Mouse (Mus musculus) liver, embryonic 13.5 days (tissue): ENCODE results near the gene Nr4a1. TPM values are rescaled to one million over a fixed set of nuclear protein-coding genes. Genes with fewer than 3 reads are reported as not detected.

ENCODE experiments used
- ATAC-seq: fragments of 200-750 bp; cut with Nextera tagmentation; 2 replicates; pipeline ENCODE4 v1.8.0; 2017; ENCODE audit warnings: low read depth, mild to moderate bottlenecking, moderate number of reproducible peaks, moderate library complexity
- DNase-seq: peaks from one replicate; pipeline ENCODE4 v3.0.0; 2022
- H3K27ac ChIP-seq: fragments of 300-500 bp; sonication (generic); 2 replicates; pipeline ENCODE4 v1.5.1; 2015; ENCODE audit warnings: moderate library complexity, mild to moderate bottlenecking, inconsistent platforms
- H3K27me3 ChIP-seq: fragments of 300-500 bp; sonication (generic); 2 replicates; pipeline ENCODE4 v1.6.1; 2015; ENCODE audit warnings: mild to moderate bottlenecking, inconsistent platforms
- H3K36me3 ChIP-seq: fragments of 300-500 bp; sonication (generic); 2 replicates; pipeline ENCODE4 v1.6.1; 2015; ENCODE audit warnings: mild to moderate bottlenecking, inconsistent platforms
- H3K4me1 ChIP-seq: fragments of 300-500 bp; sonication (generic); replicated peaks from 2 replicates; pipeline ENCODE4 v1.6.1; 2015; ENCODE audit warnings: inconsistent platforms
- H3K4me2 ChIP-seq: fragments of 300-500 bp; sonication (generic); 2 replicates; pipeline ENCODE4 v1.6.1; 2015; ENCODE audit warnings: inconsistent platforms, mild to moderate bottlenecking, moderate library complexity
- H3K4me3 ChIP-seq: fragments of 300-500 bp; sonication (generic); replicated peaks from 2 replicates; pipeline ENCODE4 v1.5.1; 2015; ENCODE audit warnings: mild to moderate bottlenecking, inconsistent platforms
- H3K9ac ChIP-seq: fragments of 300-500 bp; sonication (generic); 2 replicates; pipeline ENCODE4 v1.6.1; 2015; ENCODE audit warnings: mild to moderate bottlenecking, inconsistent platforms
- H3K9me3 ChIP-seq: fragments of 300-500 bp; sonication (generic); replicated peaks from 2 replicates; pipeline ENCODE4 v1.6.1; 2016; ENCODE audit warnings: inconsistent platforms
- WGBS: fragments of 180-500 bp; shearing (Covaris S2); methylation state at CpG from one replicate; pipeline ENCODE4 v1.1.7; 2015; ENCODE audit not compliant: insufficient replicate concordance; 5-methylcytosine and 5-hydroxymethylcytosine counted together
- polyA plus RNA-seq: library from polyadenylated mRNA; unstranded; fragments of >200 nt; fragmentation: Nextera tagmentation; extraction: Ambion mirVana; gene quantifications from 2 replicates; pipeline ENCODE4 v1.2.1, GENCODE M21; 2015

Gene Nr4a1
- polyA plus RNA-seq, 1 experiment from 2014 or later = 0.56 TPM

DNA sequence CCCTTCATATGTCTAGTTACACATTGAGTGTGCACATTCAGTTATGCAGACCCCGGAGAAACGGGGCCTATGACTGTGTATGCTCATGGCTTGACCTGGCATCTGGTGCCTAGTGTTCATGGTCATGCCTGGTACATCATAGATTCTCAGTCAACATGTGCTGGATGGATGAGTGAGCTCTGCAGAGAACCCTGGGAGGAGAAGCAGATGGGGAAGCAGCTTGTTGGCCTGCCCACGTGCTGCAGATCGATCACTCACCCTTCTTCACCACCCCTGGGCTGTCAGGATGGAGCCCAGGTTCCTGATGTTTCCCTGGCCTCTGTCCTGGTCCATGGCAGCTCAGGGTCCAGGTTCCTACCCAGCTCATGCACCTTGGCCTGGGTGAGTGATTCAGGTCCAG is 52.4 kb downstream of the Nr4a1 start:
- H3K4me1 ChIP-seq = no peaks in the 10 kb centered on the region
- no peak overlapping the region for H3K27ac ChIP-seq
- H3K27me3 ChIP-seq = no peaks in the 10 kb centered on the region
- 64% methylated on average over 4 of the region's 4 CpGs for WGBS
- no peaks in the 10 kb centered on the region for H3K9me3 ChIP-seq
- H3K36me3 ChIP-seq = no peaks in the 10 kb centered on the region
- no peak overlapping the region for H3K9ac ChIP-seq
- H3K4me2 ChIP-seq = no peak overlapping the region
- no peak overlapping the region for H3K4me3 ChIP-seq
- no peak for ATAC-seq
- DNase-seq = no peak

DNA sequence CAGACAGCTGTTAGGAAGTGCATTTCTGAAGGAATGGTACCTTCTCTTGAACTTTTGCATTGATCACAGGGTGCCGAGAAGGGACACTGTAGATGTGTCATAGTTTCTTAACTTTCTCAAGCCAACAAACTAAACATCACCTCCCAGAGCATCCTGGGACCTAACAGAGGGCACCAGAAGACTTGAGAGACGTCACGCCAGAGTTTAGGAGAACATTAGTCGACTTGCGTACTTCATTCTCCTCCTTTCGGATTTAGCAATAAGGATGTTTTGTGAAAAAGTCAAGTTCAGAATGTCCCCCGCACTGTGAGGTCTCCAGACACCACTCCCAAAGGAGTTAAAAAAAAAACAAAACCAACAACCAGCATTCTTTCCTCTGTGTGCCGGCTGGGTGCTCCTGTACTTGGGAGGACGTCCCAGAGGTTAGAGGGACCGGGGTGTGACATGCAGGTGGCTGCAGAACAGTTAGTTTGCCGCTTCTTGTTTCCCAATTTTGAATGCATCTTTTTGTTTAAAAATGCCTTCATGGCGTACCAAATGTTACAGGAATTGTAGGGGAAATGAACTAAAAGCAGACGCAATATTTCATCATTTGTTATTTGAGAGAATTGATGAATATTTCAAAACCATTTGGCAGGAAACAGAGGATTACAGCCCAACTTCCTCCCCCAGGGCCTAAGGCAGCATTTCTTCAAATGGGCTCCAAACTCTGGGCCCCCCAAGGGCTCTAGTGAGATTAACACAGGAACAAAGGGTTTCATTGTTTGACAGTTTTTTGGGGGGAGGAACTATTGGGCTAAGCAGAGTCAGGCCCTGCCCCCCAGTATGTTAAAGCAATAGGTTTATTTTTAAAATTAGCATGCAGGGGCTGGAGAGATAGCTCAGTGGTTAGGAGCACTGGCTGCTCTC is 54.6 kb downstream of the Nr4a1 start:
- ATAC-seq (no peak), DNase-seq (no peak)
- no peak overlapping the region for H3K9ac ChIP-seq
- H3K36me3 ChIP-seq = no peaks in the 10 kb centered on the region
- WGBS = 62% methylated on average over 13 of the region's 13 CpGs
- no peak overlapping the region for H3K4me3 ChIP-seq
- no peak overlapping the region for H3K4me2 ChIP-seq
- H3K9me3 ChIP-seq = no peaks in the 10 kb centered on the region
- no peak overlapping the region for H3K27ac ChIP-seq
- H3K27me3 ChIP-seq = no peaks in the 10 kb centered on the region
- no peaks in the 10 kb centered on the region for H3K4me1 ChIP-seq

DNA sequence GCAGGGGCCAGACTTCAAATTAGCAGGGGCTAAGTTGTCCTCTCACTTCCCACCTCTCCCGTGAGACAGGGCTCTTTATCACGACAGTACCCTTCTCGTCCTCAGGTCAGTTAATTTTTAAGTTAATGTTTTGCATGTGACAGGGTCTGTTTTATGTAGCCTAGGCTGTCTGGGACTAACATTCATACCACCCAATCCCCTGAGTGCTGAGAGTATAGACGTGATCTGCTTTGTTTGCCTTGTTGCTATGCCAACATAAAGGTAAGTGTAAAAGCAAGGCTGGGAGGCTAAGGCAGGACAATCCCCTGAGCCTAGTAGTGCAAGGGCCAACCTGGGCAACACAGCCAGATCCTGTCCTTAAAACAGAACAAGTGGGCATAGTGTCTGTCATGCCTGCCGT is 55.4 kb downstream of the Nr4a1 start:
- Histone ChIP-seq H3K4me1 (no peaks in the 10 kb centered on the region), H3K36me3 (no peaks in the 10 kb centered on the region), H3K27ac (no peak overlapping the region; the same call in 1 of the 2 replicates), H3K4me3 (no peak overlapping the region), H3K9ac (no peak overlapping the region), H3K9me3 (no peaks in the 10 kb centered on the region), H3K4me2 (no peak overlapping the region), H3K27me3 (no peaks in the 10 kb centered on the region)
- DNase-seq (no peak), ATAC-seq (no peak)
- WGBS = 40% methylated on average over 5 of the region's 5 CpGs

DNA sequence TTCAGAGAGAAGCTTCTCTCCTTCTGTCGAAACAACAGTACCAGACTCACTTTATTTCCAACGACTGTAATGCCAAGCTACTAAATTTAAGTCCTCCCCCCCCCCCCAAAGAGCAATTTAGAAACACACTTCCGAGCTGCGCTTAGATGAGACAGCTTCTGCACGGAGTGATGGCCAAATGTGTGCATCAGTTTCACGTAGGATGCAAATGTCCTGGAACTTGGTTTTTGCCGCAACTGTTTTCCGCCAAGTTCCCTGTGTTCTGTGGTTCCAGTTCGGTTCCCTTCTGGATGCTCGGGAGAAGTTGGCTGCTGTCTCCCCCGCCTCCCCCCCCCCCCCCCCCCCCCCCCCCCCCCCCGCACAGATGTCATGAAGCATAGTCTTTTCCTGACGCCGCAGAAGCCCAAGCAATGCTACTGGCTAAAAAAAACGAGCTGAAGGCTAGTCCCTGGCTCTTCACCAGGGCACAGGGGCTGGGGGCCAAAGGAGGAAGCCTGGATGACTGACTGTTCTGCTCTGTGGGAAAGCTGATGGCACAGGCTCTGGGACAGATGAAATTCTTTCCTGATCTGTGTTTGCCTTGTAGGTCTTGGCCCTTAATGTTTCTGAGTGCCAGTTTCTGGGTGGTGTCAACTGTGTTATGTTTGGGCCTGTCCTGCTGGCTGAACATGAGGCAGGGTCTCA is 57.2 kb downstream of the Nr4a1 start:
- Histone ChIP-seq H3K4me1 (no peaks in the 10 kb centered on the region), H3K4me2 (no peak overlapping the region), H3K9me3 (no peaks in the 10 kb centered on the region), H3K4me3 (no peak overlapping the region), H3K27ac (no peak overlapping the region), H3K27me3 (no peaks in the 10 kb centered on the region), H3K36me3 (no peaks in the 10 kb centered on the region), H3K9ac (no peak overlapping the region)
- no peak for ATAC-seq
- 49% methylated on average over 14 of the region's 15 CpGs for WGBS
- no peak for DNase-seq

DNA sequence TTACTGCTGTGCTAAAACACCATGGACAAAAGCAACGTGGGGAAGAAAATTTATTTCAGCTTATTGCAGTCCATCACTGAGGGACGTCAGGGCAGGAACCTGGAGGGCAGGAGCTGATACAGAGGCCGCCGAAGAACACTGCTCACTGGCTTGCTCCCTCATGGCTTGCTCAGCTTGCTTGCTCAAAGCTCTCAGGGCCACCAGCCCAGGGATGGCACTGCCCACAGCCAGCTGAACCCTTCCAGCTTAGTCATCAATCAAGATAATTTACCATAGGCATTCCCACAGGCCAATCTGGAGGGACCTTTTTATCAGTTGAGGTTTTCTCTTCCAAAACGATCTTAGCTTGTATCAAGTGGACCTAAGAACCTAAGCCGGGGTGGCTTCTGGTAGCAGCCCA is 57.9 kb downstream of the Nr4a1 start:
- no peaks in the 10 kb centered on the region for H3K9me3 ChIP-seq
- no peak overlapping the region for H3K9ac ChIP-seq
- no peak overlapping the region for H3K27ac ChIP-seq
- DNase-seq = no peak
- H3K4me1 ChIP-seq = peaks cover 5% of the 10 kb centered on the region; the same call in 1 of the 2 replicates
- no peak overlapping the region for H3K4me3 ChIP-seq
- no peak for ATAC-seq
- H3K36me3 ChIP-seq = no peaks in the 10 kb centered on the region
- no peak overlapping the region for H3K4me2 ChIP-seq
- no peaks in the 10 kb centered on the region for H3K27me3 ChIP-seq
- 56% methylated on average over 6 of the region's 6 CpGs for WGBS

DNA sequence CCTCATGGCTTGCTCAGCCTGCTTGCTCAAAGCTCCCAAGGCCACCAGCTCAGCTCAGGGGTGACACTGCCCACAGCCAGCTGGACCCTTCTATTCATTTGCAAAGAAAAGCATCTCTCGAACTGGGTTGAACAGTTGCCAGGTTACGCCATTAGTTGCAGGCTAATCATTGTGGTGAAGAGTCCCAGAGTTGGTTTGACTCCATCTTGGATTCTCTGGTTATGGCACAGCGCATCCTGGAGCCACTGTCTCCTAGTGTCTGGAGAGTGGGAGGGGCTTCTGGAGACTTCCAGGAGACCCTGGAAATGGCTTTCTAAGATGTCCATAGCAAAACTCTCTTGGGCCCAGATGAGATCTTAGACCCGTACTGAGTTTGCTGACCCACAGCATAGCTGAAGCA is 61.3 kb downstream of the Nr4a1 start:
- Histone ChIP-seq H3K9ac (no peak overlapping the region), H3K4me1 (peaks cover 26% of the 10 kb centered on the region), H3K9me3 (no peaks in the 10 kb centered on the region), H3K27me3 (no peaks in the 10 kb centered on the region), H3K27ac (no peak overlapping the region), H3K4me2 (no peak overlapping the region), H3K36me3 (no peaks in the 10 kb centered on the region), H3K4me3 (no peak overlapping the region)
- DNase-seq (no peak), ATAC-seq (no peak)
- 69% methylated on average over 4 of the region's 4 CpGs for WGBS

DNA sequence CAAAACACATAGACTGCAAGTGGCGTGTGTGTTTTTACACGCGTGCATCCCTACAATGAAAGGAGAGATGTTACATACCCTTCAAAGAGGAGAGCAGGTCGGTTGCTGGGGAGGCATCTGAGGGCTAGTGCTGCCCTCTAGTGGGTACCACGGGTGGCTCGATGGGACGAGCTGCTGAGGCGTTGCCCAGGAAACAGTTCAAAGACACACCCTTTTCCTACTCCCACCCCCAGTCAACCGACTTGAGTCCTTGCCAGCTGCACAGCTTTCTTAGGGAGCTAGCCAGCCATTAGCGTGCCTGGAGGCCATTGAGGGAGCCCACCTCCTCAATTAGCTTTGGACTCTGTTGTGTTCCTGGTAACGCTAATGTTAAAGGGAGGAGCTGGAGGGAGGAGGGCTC is 61.8 kb downstream of the Nr4a1 start:
- DNase-seq (peak; percentile 68), ATAC-seq (peak; percentile 53)
- WGBS = 1% methylated on average over 11 of the region's 11 CpGs
- H3K27me3 ChIP-seq = no peaks in the 10 kb centered on the region
- peak overlapping the region; percentile 40 for H3K4me2 ChIP-seq
- peaks cover 30% of the 10 kb centered on the region for H3K4me1 ChIP-seq
- H3K36me3 ChIP-seq = no peaks in the 10 kb centered on the region
- H3K9ac ChIP-seq = no peak overlapping the region
- no peaks in the 10 kb centered on the region for H3K9me3 ChIP-seq
- H3K4me3 ChIP-seq = peak overlapping the region; percentile 32
- no peak overlapping the region for H3K27ac ChIP-seq

DNA sequence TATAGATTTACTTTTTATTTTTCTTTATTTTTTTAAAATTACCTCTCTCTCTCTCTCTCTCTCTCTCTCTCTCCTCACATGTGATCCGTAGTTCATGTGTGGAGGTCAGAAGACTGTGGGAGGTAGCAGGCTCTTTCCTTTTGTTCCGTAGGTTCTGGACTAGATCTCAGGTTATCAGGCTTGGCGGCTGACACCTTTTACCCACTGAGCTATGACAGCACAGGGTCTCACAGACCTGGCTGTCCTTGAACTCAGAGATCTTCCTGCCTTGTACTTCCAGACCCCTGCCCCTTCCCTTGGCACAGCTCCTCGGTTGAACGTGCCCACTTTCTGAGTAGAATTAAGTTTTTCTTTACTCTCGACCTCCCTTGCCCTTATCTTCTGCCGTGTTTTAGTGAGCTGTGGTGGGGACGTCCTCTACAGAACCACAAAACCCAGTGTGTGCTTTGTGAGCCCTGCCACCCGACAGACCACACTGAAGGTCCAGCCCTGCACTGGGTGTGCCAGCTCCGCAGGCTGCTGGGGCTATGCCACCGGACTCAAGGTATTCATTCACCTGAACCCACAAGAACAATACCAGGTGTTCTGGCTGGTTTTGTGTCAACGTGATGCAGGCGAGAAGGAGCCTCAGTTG is 62.3 kb downstream of the Nr4a1 start:
- WGBS = 20% methylated on average over 13 of the region's 13 CpGs
- Histone ChIP-seq H3K4me1 (peaks cover 36% of the 10 kb centered on the region), H3K27me3 (no peaks in the 10 kb centered on the region), H3K9ac (0 out of 2 replicates have a peak overlapping the region, but pooled peaks have one; percentile 4), H3K4me2 (peak overlapping the region; percentile 40), H3K9me3 (no peaks in the 10 kb centered on the region), H3K27ac (no peak overlapping the region), H3K4me3 (peak overlapping the region; percentile 32), H3K36me3 (no peaks in the 10 kb centered on the region)
- ATAC-seq (no peak), DNase-seq (no peak)

DNA sequence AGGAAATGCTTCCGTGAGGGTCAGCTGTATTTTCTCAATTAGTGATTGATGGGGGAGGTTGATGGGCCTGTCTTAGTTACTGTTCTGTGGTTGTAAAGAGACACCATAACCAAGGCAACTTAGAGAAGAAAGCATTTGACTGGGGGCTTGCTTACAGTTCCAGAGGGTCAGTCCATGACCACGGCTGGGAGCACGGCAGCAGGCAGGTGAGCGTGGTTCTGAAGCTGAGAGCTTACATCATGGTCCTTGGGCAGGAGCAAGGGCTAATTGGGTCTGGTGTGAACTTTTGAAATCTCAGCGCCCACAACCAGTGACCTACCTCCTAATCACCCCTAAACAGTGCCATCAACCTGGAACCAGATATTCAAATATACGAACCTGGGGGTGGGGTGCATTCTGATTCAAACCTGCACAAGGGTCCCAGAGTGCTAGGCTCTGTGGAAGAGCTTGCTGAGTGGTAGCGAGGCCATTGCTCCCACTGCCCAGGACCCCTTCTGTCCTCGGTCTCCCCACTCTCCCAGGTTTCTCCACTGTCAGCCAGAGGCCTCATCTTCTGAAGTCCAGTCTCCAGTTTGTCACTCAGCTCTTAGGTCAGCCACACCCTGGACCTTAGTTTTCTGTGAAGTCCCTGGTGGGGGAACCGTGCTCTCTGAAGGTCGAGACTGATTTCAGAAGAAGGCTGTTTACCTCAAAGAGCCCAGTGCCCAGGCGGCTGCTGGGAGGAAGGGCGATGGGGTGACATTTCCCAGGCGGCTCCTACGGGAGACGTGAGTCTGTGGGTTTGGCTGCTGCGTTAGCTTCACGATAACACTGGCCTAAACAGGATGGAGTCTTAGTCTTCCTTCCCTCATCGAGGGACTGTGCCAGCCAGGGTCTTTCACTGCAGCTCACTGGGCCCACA is 63.1 kb downstream of the Nr4a1 start:
- Histone ChIP-seq H3K4me3 (peak overlapping the region; percentile 32), H3K4me2 (peak overlapping the region; percentile 40; the same call in 1 of the 2 replicates), H3K27ac (peak overlapping the region; percentile 53; the same call in 1 of the 2 replicates), H3K9ac (0 out of 2 replicates have a peak overlapping the region, but pooled peaks have one; percentile 4), H3K4me1 (peaks cover 38% of the 10 kb centered on the region), H3K27me3 (no peaks in the 10 kb centered on the region), H3K36me3 (no peaks in the 10 kb centered on the region), H3K9me3 (no peaks in the 10 kb centered on the region)
- DNase-seq (no peak), ATAC-seq (no peak)
- 31% methylated on average over 18 of the region's 18 CpGs for WGBS

DNA sequence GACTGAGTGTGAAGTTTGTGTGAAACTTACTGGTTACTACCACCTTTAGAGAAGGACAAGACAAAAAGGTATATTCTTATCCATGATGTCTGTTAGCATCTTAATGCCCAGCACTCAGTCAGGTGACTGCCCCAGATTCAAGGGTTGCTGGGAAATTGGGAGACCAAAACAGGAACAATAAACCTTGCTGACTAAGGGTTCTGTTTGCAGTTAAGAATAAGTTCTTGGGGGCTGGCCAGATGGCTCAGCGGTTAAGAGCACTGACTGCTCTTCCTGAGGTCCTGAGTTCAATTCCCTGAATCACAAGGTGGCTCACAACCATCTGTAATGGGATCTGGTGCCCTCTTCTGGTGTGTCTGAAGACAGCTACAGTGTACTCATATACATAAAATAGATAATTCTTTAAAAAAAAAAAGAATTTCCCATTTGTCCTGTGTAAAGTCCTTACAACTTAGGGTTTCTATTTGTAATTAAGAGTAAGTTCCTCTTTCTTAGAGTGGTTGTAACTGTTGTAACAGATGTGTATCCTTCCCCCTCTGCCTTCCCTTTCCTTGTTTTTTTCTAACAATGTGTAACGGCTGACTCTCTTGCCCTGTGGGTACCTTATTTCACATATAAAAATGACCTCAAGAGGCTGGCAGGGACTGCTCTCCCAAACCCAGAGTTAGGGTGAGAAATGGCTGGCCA is 63.9 kb downstream of the Nr4a1 start:
- Histone ChIP-seq H3K9me3 (no peaks in the 10 kb centered on the region), H3K4me2 (peak overlapping the region; percentile 40; the same call in 1 of the 2 replicates), H3K27me3 (no peaks in the 10 kb centered on the region; the same call in 1 of the 2 replicates), H3K4me3 (no peak overlapping the region), H3K4me1 (peaks cover 38% of the 10 kb centered on the region), H3K9ac (no peak overlapping the region), H3K36me3 (no peaks in the 10 kb centered on the region), H3K27ac (peak overlapping the region; percentile 53)
- no peak for ATAC-seq
- WGBS = 25% methylated on average over 2 of the region's 2 CpGs
- DNase-seq = no peak
